Comparison of ENCODE assay signal across 9 mouse cellular contexts in the genomic region with DNA sequence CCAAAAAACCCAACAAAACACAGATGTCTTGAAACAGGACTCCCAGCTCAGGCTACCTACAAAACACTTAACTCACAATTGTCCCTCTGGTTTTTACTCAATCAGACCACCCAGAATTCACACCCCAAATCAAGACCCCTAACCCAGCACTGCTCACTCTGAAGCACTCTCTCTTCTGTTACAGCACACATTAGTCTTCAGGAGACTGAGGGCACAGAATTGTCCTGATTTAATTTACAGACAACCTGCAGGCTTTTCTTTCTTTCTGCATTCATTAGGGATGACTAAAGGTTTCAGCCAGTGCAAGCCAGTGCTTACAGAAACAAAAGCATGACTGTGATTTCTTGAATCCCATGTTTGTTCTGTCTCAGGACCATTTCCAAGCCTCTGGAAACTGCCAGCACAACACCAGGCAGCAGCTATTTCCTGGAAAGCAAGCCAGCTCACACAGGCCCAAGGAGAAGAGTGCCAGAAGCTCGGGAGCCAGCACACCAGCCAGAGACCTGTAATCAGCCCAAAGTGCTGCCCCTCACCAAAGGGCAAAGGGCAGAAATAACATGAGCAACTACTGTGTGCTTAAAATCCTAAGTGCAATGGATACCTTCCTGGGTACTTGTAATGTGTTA. TPM values are rescaled to one million over a fixed set of nuclear protein-coding genes. Genes with fewer than 3 reads are reported as not detected.
A peak's percentile ranks its signal among the peaks of the same experiment; 100 is the strongest.
DNase-seq lines count a peak whose midpoint lies in the region; ATAC-seq and TF ChIP-seq lines count a peak whose summit lies in the region.
"Had no signal": no experiment of that assay in that cellular context is flagged by ENCODE, and none has a peak within 500 bp of the region (broad histone marks: within the 10 kb centered on the region; RNA-seq: fewer than 3 reads in every experiment).

No protein-coding gene starts in this region.

- DNase-seq in hindbrain, postnatal 0 days (ENCODE audit: low spot score), result peak; percentile 60
- DNase-seq in hindbrain, embryonic 11.5 days (ENCODE audit: low spot score), result no peak
- peak; percentile 84 for DNase-seq in adipocyte (ENCODE audit: low spot score)
- DNase-seq in heart, adult 9 months (ENCODE audit: low spot score in 2 of 2), result peak; percentile 43 to 50
- DNase-seq in liver, postnatal 0 days, result no peak
- no peak for DNase-seq in kidney, adult 11 months

- H3K36me3 ChIP-seq in hindbrain, postnatal 0 days (ENCODE audit: insufficient read depth, low read length), result peaks cover 29% of the 10 kb centered on the region
- H3K36me3 ChIP-seq in hindbrain, embryonic 11.5 days (ENCODE audit: control insufficient read depth, insufficient read depth, low read length), result 0 out of 2 replicates have a peak, but pooled peaks cover 2% of the 10 kb centered on the region
- peaks cover 52% of the 10 kb centered on the region for H3K36me3 ChIP-seq in limb, embryonic 15.5 days
- H3K36me3 ChIP-seq in kidney, embryonic 15.5 days, result peaks cover 86% of the 10 kb centered on the region
- peaks cover 51% of the 10 kb centered on the region for H3K36me3 ChIP-seq in liver, postnatal 0 days (replicated peaks; ENCODE audit: insufficient read depth, low read length)

- no peak for TF ChIP-seq CTCF in hindbrain, postnatal 0 days (IDR thresholded peaks at IDR 0.05; ENCODE audit: low read depth)
- no peak for TF ChIP-seq CTCF in liver, postnatal 0 days (IDR thresholded peaks at IDR 0.05; ENCODE audit: low read depth)

- WGBS in hindbrain, postnatal 0 days, result 54% methylated on average over 1 of the region's 1 CpGs
- WGBS in hindbrain, embryonic 11.5 days, result 72% methylated on average over 1 of the region's 1 CpGs
- WGBS in limb, embryonic 15.5 days, result 15% methylated on average over 1 of the region's 1 CpGs
- 38% methylated on average over 1 of the region's 1 CpGs for WGBS in kidney, embryonic 15.5 days
- 61% methylated on average over 1 of the region's 1 CpGs for whole genome bisulfite sequencing in liver, postnatal 0 days (ENCODE audit: insufficient replicate concordance)

- no peak overlapping the region for H3K4me2 ChIP-seq in hindbrain, postnatal 0 days (ENCODE audit: low read depth, low read length)
- no peak overlapping the region for H3K4me2 ChIP-seq in hindbrain, embryonic 11.5 days (replicated peaks; ENCODE audit: low read depth, low read length)
- no peak overlapping the region for H3K4me2 ChIP-seq in limb, embryonic 15.5 days
- H3K4me2 ChIP-seq in kidney, embryonic 15.5 days, result no peak overlapping the region
- no peak overlapping the region for H3K4me2 ChIP-seq in liver, postnatal 0 days (ENCODE audit: low read depth, low read length)

- TF ChIP-seq EP300 in liver, postnatal 0 days (IDR thresholded peaks at IDR 0.05; ENCODE audit: low read depth), result no peak

- H3K27me3 ChIP-seq in hindbrain, postnatal 0 days (ENCODE audit: insufficient read depth, low read length), result no peaks in the 10 kb centered on the region
- H3K27me3 ChIP-seq in hindbrain, embryonic 11.5 days (ENCODE audit: control insufficient read depth, insufficient read depth, low read length), result no peaks in the 10 kb centered on the region
- no peaks in the 10 kb centered on the region for H3K27me3 ChIP-seq in limb, embryonic 15.5 days
- H3K27me3 ChIP-seq in kidney, embryonic 15.5 days, result no peaks in the 10 kb centered on the region
- H3K27me3 ChIP-seq in liver, postnatal 0 days (ENCODE audit: insufficient read depth, low read length), result no peaks in the 10 kb centered on the region

- no peak overlapping the region for H3K9ac ChIP-seq in hindbrain, postnatal 0 days (replicated peaks; ENCODE audit: low read length)
- no peak overlapping the region for H3K9ac ChIP-seq in hindbrain, embryonic 11.5 days (ENCODE audit: low read depth, low read length)
- no peak overlapping the region for H3K9ac ChIP-seq in limb, embryonic 15.5 days
- no peak overlapping the region for H3K9ac ChIP-seq in kidney, embryonic 15.5 days
- H3K9ac ChIP-seq in liver, postnatal 0 days (replicated peaks), result no peak overlapping the region

- H3K27ac ChIP-seq in hindbrain, postnatal 0 days, result peak overlapping the region; percentile 32; the same call in 1 of the 2 replicates
- H3K27ac ChIP-seq in hindbrain, embryonic 11.5 days (ENCODE audit: low read depth, low read length), result no peak overlapping the region
- H3K27ac ChIP-seq in limb, embryonic 15.5 days, result peak overlapping the region; percentile 50; the same call in 1 of the 2 replicates
- H3K27ac ChIP-seq in kidney, embryonic 15.5 days, result no peak overlapping the region
- no peak overlapping the region for H3K27ac ChIP-seq in liver, postnatal 0 days (ENCODE audit: low read depth)

- 0 out of 2 replicates have a peak, but pooled peaks cover 4% of the 10 kb centered on the region for H3K4me1 ChIP-seq in hindbrain, postnatal 0 days (ENCODE audit: insufficient read depth, low read length)
- no peaks in the 10 kb centered on the region for H3K4me1 ChIP-seq in hindbrain, embryonic 11.5 days (replicated peaks; ENCODE audit: control insufficient read depth, insufficient read depth, low read length)
- 0 out of 2 replicates have a peak, but pooled peaks cover 10% of the 10 kb centered on the region for H3K4me1 ChIP-seq in limb, embryonic 15.5 days
- no peaks in the 10 kb centered on the region for H3K4me1 ChIP-seq in kidney, embryonic 15.5 days
- no peaks in the 10 kb centered on the region for H3K4me1 ChIP-seq in liver, postnatal 0 days (ENCODE audit: insufficient read depth)

- H3K4me3 ChIP-seq in hindbrain, postnatal 0 days (ENCODE audit: low read length), result no peak overlapping the region
- H3K4me3 ChIP-seq in hindbrain, embryonic 11.5 days (ENCODE audit: low read depth, low read length), result no peak overlapping the region
- H3K4me3 ChIP-seq in limb, embryonic 15.5 days, result no peak overlapping the region
- no peak overlapping the region for H3K4me3 ChIP-seq in kidney, embryonic 15.5 days (replicated peaks)
- no peak overlapping the region for H3K4me3 ChIP-seq in liver, postnatal 0 days (ENCODE audit: low read depth, low read length)

- no peaks in the 10 kb centered on the region for H3K9me3 ChIP-seq in hindbrain, postnatal 0 days (ENCODE audit: low read length)
- no peaks in the 10 kb centered on the region for H3K9me3 ChIP-seq in hindbrain, embryonic 11.5 days (ENCODE audit: control insufficient read depth, low read length)
- H3K9me3 ChIP-seq in limb, embryonic 15.5 days, result no peaks in the 10 kb centered on the region
- H3K9me3 ChIP-seq in kidney, embryonic 15.5 days (replicated peaks), result no peaks in the 10 kb centered on the region
- no peaks in the 10 kb centered on the region for H3K9me3 ChIP-seq in liver, postnatal 0 days (ENCODE audit: low read length)
- H3K9me3 ChIP-seq: G1E had no signal

- ATAC-seq in hindbrain, postnatal 0 days, result peak; percentile 76; the same call in 1 of the 2 replicates
- no peak for ATAC-seq in hindbrain, embryonic 11.5 days (ENCODE audit: low FRiP score)
- no peak for ATAC-seq in limb, embryonic 15.5 days (ENCODE audit: insufficient number of reproducible peaks, low FRiP score, low TSS enrichment, low read depth)
- ATAC-seq in kidney, embryonic 15.5 days (replicated peaks; ENCODE audit: low FRiP score), result no peak
- ATAC-seq in liver, postnatal 0 days, result no peak

RNA-seq across cellular contexts. Expression of gene Mlh1, which starts 11.1 kb away (rescaled TPM):
- total RNA-seq in hindbrain, postnatal 0 days (2014; rRNA removed), result 16.1 and 24.0 TPM in 2 replicates
- polyA plus RNA-seq in hindbrain, postnatal 0 days (2015; fragmentation: Nextera tagmentation; extraction: Ambion mirVana), result 16.0 and 19.4 TPM in 2 replicates
- 38.5 and 45.5 TPM in 2 replicates for polyA plus RNA-seq in hindbrain, embryonic 11.5 days (2014; fragmentation: Nextera tagmentation; extraction: Ambion mirVana)
- polyA plus RNA-seq in limb, embryonic 15.5 days (2015; fragmentation: Nextera tagmentation; extraction: Ambion mirVana), result 32.2 and 35.7 TPM in 2 replicates
- polyA plus RNA-seq in kidney, embryonic 15.5 days (2015; fragmentation: Nextera tagmentation; extraction: Ambion mirVana), result 38.8 and 40.2 TPM in 2 replicates
- polyA plus RNA-seq in liver, postnatal 0 days (2015; fragmentation: Nextera tagmentation; extraction: Ambion mirVana), result 9.8 and 10.1 TPM in 2 replicates

RNA-seq across cellular contexts. Expression of gene Epm2aip1, which starts 11.3 kb away (rescaled TPM):
- total RNA-seq in hindbrain, postnatal 0 days (2014; rRNA removed), result 73.1 and 81.4 TPM in 2 replicates
- polyA plus RNA-seq in hindbrain, postnatal 0 days (2015; fragmentation: Nextera tagmentation; extraction: Ambion mirVana), result 34.4 and 36.0 TPM in 2 replicates
- polyA plus RNA-seq in hindbrain, embryonic 11.5 days (2014; fragmentation: Nextera tagmentation; extraction: Ambion mirVana), result 36.3 and 43.5 TPM in 2 replicates
- polyA plus RNA-seq in limb, embryonic 15.5 days (2015; fragmentation: Nextera tagmentation; extraction: Ambion mirVana), result 27.9 and 30.0 TPM in 2 replicates
- 25.9 and 27.0 TPM in 2 replicates for polyA plus RNA-seq in kidney, embryonic 15.5 days (2015; fragmentation: Nextera tagmentation; extraction: Ambion mirVana)
- polyA plus RNA-seq in liver, postnatal 0 days (2015; fragmentation: Nextera tagmentation; extraction: Ambion mirVana), result 4.4 and 5.2 TPM in 2 replicates

RNA-seq across cellular contexts. Expression of gene Trank1, which starts 51.1 kb away (rescaled TPM):
- total RNA-seq in hindbrain, postnatal 0 days (2014; rRNA removed), result 42.8 and 49.0 TPM in 2 replicates
- 12.6 and 13.1 TPM in 2 replicates for polyA plus RNA-seq in hindbrain, postnatal 0 days (2015; fragmentation: Nextera tagmentation; extraction: Ambion mirVana)
- 0.12 and 0.27 TPM in 2 replicates for polyA plus RNA-seq in hindbrain, embryonic 11.5 days (2014; fragmentation: Nextera tagmentation; extraction: Ambion mirVana)
- 0.57 and 0.76 TPM in 2 replicates for polyA plus RNA-seq in limb, embryonic 15.5 days (2015; fragmentation: Nextera tagmentation; extraction: Ambion mirVana)
- polyA plus RNA-seq in kidney, embryonic 15.5 days (2015; fragmentation: Nextera tagmentation; extraction: Ambion mirVana), result 0.44 and 0.75 TPM in 2 replicates
- polyA plus RNA-seq in liver, postnatal 0 days (2015; fragmentation: Nextera tagmentation; extraction: Ambion mirVana), result 0.02 TPM in 1 of 2 replicates, not detected in the other
- polyA plus RNA-seq: G1E had no signal

Comparison
In these comparisons a context has a peak if more than half of its experiments do, and no peak if none do; other contexts are left out.
1. DNase-seq: peak in hindbrain, postnatal 0 days (single experiment), adipocyte (single experiment) and heart, adult 9 months (2 of 2); none in hindbrain, embryonic 11.5 days (single experiment), liver, postnatal 0 days (single experiment) and kidney, adult 11 months (single experiment).
2. H3K27ac ChIP-seq: peak in hindbrain, postnatal 0 days (single experiment) and limb, embryonic 15.5 days (single experiment); none in hindbrain, embryonic 11.5 days (single experiment), kidney, embryonic 15.5 days (single experiment) and liver, postnatal 0 days (single experiment).